Mouse (Mus musculus) pancreas, adult 10 weeks (tissue): Measurements from ENCODE around the gene Sectm1b. TPM values are rescaled to one million over a fixed set of nuclear protein-coding genes. Genes with fewer than 3 reads are reported as not detected.

Source experiments
- polyA plus RNA-seq: library from polyadenylated mRNA; stranded (reverse); fragments of 350-450 nt; fragmentation: Illumina TruSeq; extraction: RNeasy Lipid Tissue Mini Kit (QIAGEN cat#74804); gene quantifications from one replicate; pipeline ENCODE4 v1.2.3, GENCODE M21; 2015; ENCODE audit warnings: low read depth, low replicate concordance; ENCODE audit not compliant: insufficient read depth

The Sectm1b gene
- not detected for polyA plus RNA-seq

GRCm38 (mm10) chr11:121063379-121063778, at the start of gene Sectm1b:
TSS of gene Sectm1b (minus strand) at chr11:121063569.

GRCm38 (mm10) chr11:121081120-121081519, 17.8 kb upstream of the Sectm1b start, which contains the start of gene Sectm1a:
TSS of gene Sectm1a (minus strand) at chr11:121081220.

GRCm38 (mm10) chr11:121039302-121039701, 24.1 kb downstream of the Sectm1b start, which contains the start of gene Cd7:
TSS of gene Cd7 (minus strand) at chr11:121039418.

Other genes starting within 250 kb of the Sectm1b start
- gene Fasn, start 239.0 kb downstream of the Sectm1b start, polyA plus RNA-seq = 22.9 TPM
- 4.3 TPM for gene Ccdc57, start 130.7 kb downstream of the Sectm1b start, polyA plus RNA-seq
- gene Slc16a3, start 115.1 kb downstream of the Sectm1b start, polyA plus RNA-seq = not detected
- 15.0 TPM for gene Csnk1d, start 72.2 kb downstream of the Sectm1b start, polyA plus RNA-seq
- not detected for gene Cd7, start 24.2 kb downstream of the Sectm1b start, polyA plus RNA-seq
- not detected for gene Sectm1a, start 17.7 kb upstream of the Sectm1b start, polyA plus RNA-seq
- gene Tex19.2, start 55.1 kb upstream of the Sectm1b start, polyA plus RNA-seq = not detected
- gene Tex19.1, start 82.6 kb upstream of the Sectm1b start, polyA plus RNA-seq = not detected
- not detected for gene Uts2r, start 96.7 kb upstream of the Sectm1b start, polyA plus RNA-seq
- gene Hexdc, start 140.9 kb upstream of the Sectm1b start, polyA plus RNA-seq = 6.0 TPM
- gene Ogfod3, start 141.1 kb upstream of the Sectm1b start, polyA plus RNA-seq = 3.0 TPM
- 7.9 TPM for gene Cybc1, start 165.8 kb upstream of the Sectm1b start, polyA plus RNA-seq
- 3.6 TPM for gene Narf, start 173.7 kb upstream of the Sectm1b start, polyA plus RNA-seq
- 3.7 TPM for gene Foxk2, start 196.4 kb upstream of the Sectm1b start, polyA plus RNA-seq